Mouse (Mus musculus) MEL (cell line): Measurements from ENCODE around the gene Tox3.

Experiments used
- CTCF ChIP-seq, 3 experiments: IDR thresholded peaks in 2 of 3; conservative IDR thresholded peaks in 1 of 3; 2 replicates each; pipeline ENCODE4 v1.5.1; 2011 to 2012; ENCODE audit warnings: low read length in 3 of 3, low read depth in 2 of 3, mild to moderate bottlenecking in 2 of 3, improper control_type of control experiment in 1 of 3, inconsistent platforms in 1 of 3, mixed read lengths in 1 of 3, moderate library complexity in 1 of 3; ENCODE audit not compliant: control insufficient read depth in 1 of 3, insufficient read depth in 1 of 3, poor library complexity in 1 of 3, severe bottlenecking in 1 of 3
- ETS1 ChIP-seq: IDR thresholded peaks from 2 replicates; pipeline ENCODE4 v1.6.1; 2012; ENCODE audit warnings: low read depth, mild to moderate bottlenecking, inconsistent platforms, low read length, improper control_type of control experiment, moderate library complexity
- GABPA ChIP-seq: IDR thresholded peaks from 2 replicates; pipeline ENCODE4 v1.6.1; 2012; ENCODE audit warnings: low read depth, mild to moderate bottlenecking, inconsistent platforms, low read length, improper control_type of control experiment, moderate library complexity
- MAZ ChIP-seq: IDR thresholded peaks from 2 replicates; pipeline ENCODE4 v1.6.1; 2012; ENCODE audit warnings: low read depth, mild to moderate bottlenecking, inconsistent platforms, low read length, improper control_type of control experiment
- SIN3A ChIP-seq: IDR thresholded peaks from 2 replicates; pipeline ENCODE4 v1.6.1; 2012; ENCODE audit warnings: low read length, improper control_type of control experiment, inconsistent platforms
- USF1 ChIP-seq: IDR thresholded peaks from 2 replicates; pipeline ENCODE4 v1.6.1; 2014; ENCODE audit warnings: low read depth, mild to moderate bottlenecking, inconsistent platforms, low read length, improper control_type of control experiment, moderate library complexity
- USF2 ChIP-seq, 2 experiments: IDR thresholded peaks; 2 replicates each; pipeline ENCODE4 v1.6.1; 2011 to 2012; ENCODE audit warnings: improper control_type of control experiment in 2 of 2, low read length in 2 of 2, borderline replicate concordance in 1 of 2, inconsistent platforms in 1 of 2, low read depth in 1 of 2, mild to moderate bottlenecking in 1 of 2; ENCODE audit not compliant: insufficient read depth in 1 of 2

DNA sequence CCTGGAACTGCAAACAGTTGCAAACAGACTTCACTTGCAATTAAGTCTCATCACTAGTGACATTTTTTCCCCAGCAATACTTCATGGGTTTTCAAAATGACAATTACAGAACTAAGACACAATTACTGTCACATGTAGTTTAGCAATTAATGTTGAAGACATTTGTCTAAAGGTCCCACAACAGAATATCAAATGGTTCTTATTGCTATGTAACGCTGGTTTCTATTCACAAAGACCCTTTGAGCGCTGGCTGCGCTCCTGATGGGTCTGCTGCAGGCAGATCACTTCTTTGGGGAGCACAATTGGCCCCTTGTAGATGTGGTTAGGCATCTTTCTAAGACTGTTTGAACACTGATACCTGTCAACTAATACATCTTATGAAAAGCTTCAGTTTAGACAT, 102.3 kb downstream of the Tox3 start:
- no peak for TF ChIP-seq MAZ
- TF ChIP-seq ETS1: no peak
- no peak for TF ChIP-seq SIN3A
- TF ChIP-seq CTCF (IDR thresholded peaks at IDR 0.05 in 2 of 3, conservative IDR thresholded peaks at IDR 0.05 in 1 of 3; ENCODE audit: control insufficient read depth in 1 of 3, insufficient read depth in 1 of 3, low read depth in 2 of 3, low read length in 3 of 3, poor library complexity in 1 of 3, severe bottlenecking in 1 of 3): no peak
- TF ChIP-seq USF2 (IDR thresholded peaks at IDR 0.05; ENCODE audit: borderline replicate concordance in 1 of 2, insufficient read depth in 1 of 2, low read depth in 1 of 2, low read length in 2 of 2): no peak
- no peak for TF ChIP-seq GABPA
- TF ChIP-seq USF1: no peak
